Mouse (Mus musculus): ENCODE results near the gene Pgc. TPM values are rescaled to one million over a fixed set of nuclear protein-coding genes. Genes with fewer than 3 reads are reported as not detected.
A peak's percentile ranks its signal among the peaks of the same experiment; 100 is the strongest.

Pgc gene
- polyA plus RNA-seq, 1 experiment, result not detected

- Histone ChIP-seq H3ac (ENCODE audit: control insufficient read depth, insufficient read length) (no peak overlapping the region), H3K79me2 (ENCODE audit: control insufficient read depth, insufficient read depth) (no peaks in the 10 kb centered on the region), H3K4me3 (peak overlapping the region; percentile 41), H3K4me2 (ENCODE audit: low read depth) (peak overlapping the region; percentile 93), H3K27me3 (ENCODE audit: control insufficient read depth, insufficient read depth, insufficient read length) (no peaks in the 10 kb centered on the region), H3K36me3 (ENCODE audit: control insufficient read depth, insufficient read depth) (no peaks in the 10 kb centered on the region)
- TF ChIP-seq CEBPB (IDR thresholded peaks at IDR 0.05; ENCODE audit: insufficient read depth, poor library complexity, severe bottlenecking), result no peak
- peak in 2 of 3 experiments; percentile 7 to 43 for TF ChIP-seq MYOD1 (IDR thresholded peaks at IDR 0.05; ENCODE audit: control insufficient read depth in 1 of 3, insufficient read length in 2 of 3, low read depth in 2 of 3)
- peak in 1 of 3 experiments; percentile 14 for TF ChIP-seq MYOG (IDR thresholded peaks at IDR 0.05; ENCODE audit: control insufficient read depth in 1 of 3, insufficient read depth in 1 of 3, insufficient read length in 2 of 3, low read depth in 2 of 3)
Measured at GRCm38 (mm10) chr17:47738879-47739798, 12.5 kb downstream of the Pgc start.

GRCm38 (mm10) chr17:47740186-47740585 is 13.5 kb downstream of the Pgc start:
- TF ChIP-seq SRF (IDR thresholded peaks at IDR 0.05; ENCODE audit: control insufficient read depth, insufficient read length, low read depth) (no peak), TCF12 (IDR thresholded peaks at IDR 0.05; ENCODE audit: insufficient read depth, poor library complexity, severe bottlenecking) (no peak), CEBPB (IDR thresholded peaks at IDR 0.05; ENCODE audit: insufficient read depth, poor library complexity, severe bottlenecking) (no peak), E2F4 (IDR thresholded peaks at IDR 0.05; ENCODE audit: insufficient read depth) (no peak), TCF3 (IDR thresholded peaks at IDR 0.05; ENCODE audit: insufficient read length, low read depth) (no peak), USF1 (IDR thresholded peaks at IDR 0.05; ENCODE audit: low read depth) (no peak), MAX (IDR thresholded peaks at IDR 0.05; ENCODE audit: low read depth) (no peak), POLR2AphosphoS2 (IDR thresholded peaks at IDR 0.05; ENCODE audit: insufficient read length, low read depth) (no peak), REST (IDR thresholded peaks at IDR 0.05; ENCODE audit: insufficient read depth, insufficient read length) (no peak), POLR2A (IDR thresholded peaks at IDR 0.05; ENCODE audit: insufficient read length, low read depth) (no peak), MYOG (IDR thresholded peaks at IDR 0.05; ENCODE audit: control insufficient read depth in 1 of 3, insufficient read depth in 1 of 3, insufficient read length in 2 of 3, low read depth in 2 of 3) (no peak), MYOD1 (IDR thresholded peaks at IDR 0.05; ENCODE audit: control insufficient read depth in 1 of 3, insufficient read length in 2 of 3, low read depth in 2 of 3) (no peak)
- Histone ChIP-seq H3K79me2 (ENCODE audit: control insufficient read depth, insufficient read depth) (no peaks in the 10 kb centered on the region), H3ac (ENCODE audit: control insufficient read depth, insufficient read length) (no peak overlapping the region), H3K36me3 (ENCODE audit: control insufficient read depth, insufficient read depth) (no peaks in the 10 kb centered on the region), H3K4me3 (no peak overlapping the region), H3K4me2 (ENCODE audit: low read depth) (no peak overlapping the region), H3K27me3 (ENCODE audit: control insufficient read depth, insufficient read depth, insufficient read length) (no peaks in the 10 kb centered on the region)

GRCm38 (mm10) chr17:47742991-47743734 is 16.5 kb downstream of the Pgc start:
- H3ac ChIP-seq (ENCODE audit: control insufficient read depth, insufficient read length), result no peak overlapping the region
- TF ChIP-seq CEBPB (IDR thresholded peaks at IDR 0.05; ENCODE audit: insufficient read depth, poor library complexity, severe bottlenecking) (no peak), POLR2AphosphoS2 (IDR thresholded peaks at IDR 0.05; ENCODE audit: insufficient read length, low read depth) (no peak), SRF (IDR thresholded peaks at IDR 0.05; ENCODE audit: control insufficient read depth, insufficient read length, low read depth) (no peak), USF1 (IDR thresholded peaks at IDR 0.05; ENCODE audit: low read depth) (no peak), MYOD1 (IDR thresholded peaks at IDR 0.05; ENCODE audit: control insufficient read depth in 1 of 3, insufficient read length in 2 of 3, low read depth in 2 of 3) (no peak), POLR2A (IDR thresholded peaks at IDR 0.05; ENCODE audit: insufficient read length, low read depth) (no peak), E2F4 (IDR thresholded peaks at IDR 0.05; ENCODE audit: insufficient read depth) (no peak), TCF3 (IDR thresholded peaks at IDR 0.05; ENCODE audit: insufficient read length, low read depth) (no peak), MAX (IDR thresholded peaks at IDR 0.05; ENCODE audit: low read depth) (no peak), MYOG (IDR thresholded peaks at IDR 0.05; ENCODE audit: control insufficient read depth in 1 of 3, insufficient read depth in 1 of 3, insufficient read length in 2 of 3, low read depth in 2 of 3) (no peak), REST (IDR thresholded peaks at IDR 0.05; ENCODE audit: insufficient read depth, insufficient read length) (no peak), TCF12 (IDR thresholded peaks at IDR 0.05; ENCODE audit: insufficient read depth, poor library complexity, severe bottlenecking) (no peak)
- no peaks in the 10 kb centered on the region for H3K36me3 ChIP-seq (ENCODE audit: control insufficient read depth, insufficient read depth)
- no peak overlapping the region for H3K4me3 ChIP-seq
- H3K27me3 ChIP-seq (ENCODE audit: control insufficient read depth, insufficient read depth, insufficient read length), result no peaks in the 10 kb centered on the region
- no peaks in the 10 kb centered on the region for H3K79me2 ChIP-seq (ENCODE audit: control insufficient read depth, insufficient read depth)
- H3K4me2 ChIP-seq (ENCODE audit: low read depth), result no peak overlapping the region

DNA sequence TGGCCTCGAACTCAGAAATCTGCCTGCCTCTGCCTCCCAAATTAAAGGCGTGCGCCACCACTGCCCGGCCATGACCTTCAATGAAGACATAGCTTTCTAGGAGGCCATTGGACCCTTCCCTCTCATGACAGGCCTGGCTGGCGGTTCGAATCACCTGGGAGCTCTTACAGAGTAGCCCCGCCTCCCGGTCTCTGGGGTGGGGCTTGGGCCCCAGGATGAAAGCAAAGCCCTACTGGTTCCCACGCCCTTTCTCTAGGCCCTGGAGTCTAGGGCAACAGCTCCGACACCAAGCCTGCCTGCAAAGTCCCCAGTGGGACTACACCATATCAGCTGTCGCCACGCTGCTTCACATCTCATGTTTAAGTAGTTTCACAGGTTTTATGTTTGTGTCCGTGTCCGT is 17.4 kb downstream of the Pgc start:
- no peak overlapping the region for H3ac ChIP-seq (ENCODE audit: control insufficient read depth, insufficient read length)
- H3K27me3 ChIP-seq (ENCODE audit: control insufficient read depth, insufficient read depth, insufficient read length), result no peaks in the 10 kb centered on the region
- H3K79me2 ChIP-seq (ENCODE audit: control insufficient read depth, insufficient read depth), result no peaks in the 10 kb centered on the region
- no peaks in the 10 kb centered on the region for H3K36me3 ChIP-seq (ENCODE audit: control insufficient read depth, insufficient read depth)
- no peak overlapping the region for H3K4me3 ChIP-seq
- TF ChIP-seq TCF12 (IDR thresholded peaks at IDR 0.05; ENCODE audit: insufficient read depth, poor library complexity, severe bottlenecking), result no peak
- TF ChIP-seq CEBPB (IDR thresholded peaks at IDR 0.05; ENCODE audit: insufficient read depth, poor library complexity, severe bottlenecking), result no peak
- no peak for TF ChIP-seq POLR2A (IDR thresholded peaks at IDR 0.05; ENCODE audit: insufficient read length, low read depth)
- TF ChIP-seq REST (IDR thresholded peaks at IDR 0.05; ENCODE audit: insufficient read depth, insufficient read length), result no peak
- TF ChIP-seq USF1 (IDR thresholded peaks at IDR 0.05; ENCODE audit: low read depth), result no peak
- no peak overlapping the region for H3K4me2 ChIP-seq (ENCODE audit: low read depth)
